Mouse (Mus musculus) intestine, embryonic 14.5 days (tissue): Measurements from ENCODE around the gene Plcb1. TPM values are rescaled to one million over a fixed set of nuclear protein-coding genes. Genes with fewer than 3 reads are reported as not detected.

ENCODE experiments used
- ATAC-seq: fragments of 200-750 bp; cut with Nextera tagmentation; replicated peaks from 2 replicates; pipeline ENCODE4 v1.8.0; 2017; ENCODE audit warnings: low read depth, moderate number of reproducible peaks, moderate TSS enrichment, moderate library complexity; ENCODE audit not compliant: low FRiP score, low TSS enrichment
- DNase-seq: peaks from one replicate; pipeline ENCODE4 v3.0.0-alpha.2; 2018; ENCODE audit warnings: low spot score
- H3K27ac ChIP-seq: fragments of 300-500 bp; sonication (generic); 2 replicates; pipeline ENCODE4 v1.5.1; 2014; ENCODE audit warnings: low read depth, mild to moderate bottlenecking, control low read depth
- H3K27me3 ChIP-seq: fragments of 300-500 bp; sonication (generic); replicated peaks from 2 replicates; pipeline ENCODE4 v1.6.1; 2014; ENCODE audit warnings: low read length, control low read depth; ENCODE audit not compliant: control insufficient read depth, insufficient read depth
- H3K36me3 ChIP-seq: fragments of 300-500 bp; sonication (generic); 2 replicates; pipeline ENCODE4 v1.6.1; 2014; ENCODE audit warnings: low read length, control low read depth; ENCODE audit not compliant: control insufficient read depth, insufficient read depth
- H3K4me1 ChIP-seq: fragments of 300-500 bp; sonication (generic); replicated peaks from 2 replicates; pipeline ENCODE4 v1.6.1; 2014; ENCODE audit warnings: low read length, control low read depth, mixed read lengths; ENCODE audit not compliant: control insufficient read depth, insufficient read depth
- H3K4me2 ChIP-seq: fragments of 300-500 bp; sonication (generic); 2 replicates; pipeline ENCODE4 v1.6.1; 2014; ENCODE audit warnings: low read length
- H3K4me3 ChIP-seq: fragments of 300-500 bp; sonication (generic); 2 replicates; pipeline ENCODE4 v1.5.1; 2014; ENCODE audit warnings: low read depth, low read length, control low read depth, mixed read lengths
- H3K9ac ChIP-seq: fragments of 300-500 bp; sonication (generic); 2 replicates; pipeline ENCODE4 v1.6.1; 2014; ENCODE audit warnings: mild to moderate bottlenecking, low read length
- H3K9me3 ChIP-seq: fragments of 300-500 bp; sonication (generic); 2 replicates; pipeline ENCODE4 v1.6.1; 2016; ENCODE audit warnings: low read length, control low read depth; ENCODE audit not compliant: control insufficient read depth
- whole genome bisulfite sequencing: fragments of 180-500 bp; shearing (Covaris S2); extraction: QIAGEN DNeasy Blood & Tissue Kit; methylation state at CpG from one replicate; pipeline ENCODE4 v1.1.7; 2014; 5-methylcytosine and 5-hydroxymethylcytosine counted together
- polyA plus RNA-seq: library from polyadenylated mRNA; unstranded; fragments of >200 nt; fragmentation: Nextera tagmentation; extraction: Ambion mirVana; gene quantifications from 2 replicates; pipeline ENCODE4 v1.2.1, GENCODE M21; 2014

Plcb1 gene
- polyA plus RNA-seq, 1 experiment from 2014 or later: 14.0 TPM

DNA sequence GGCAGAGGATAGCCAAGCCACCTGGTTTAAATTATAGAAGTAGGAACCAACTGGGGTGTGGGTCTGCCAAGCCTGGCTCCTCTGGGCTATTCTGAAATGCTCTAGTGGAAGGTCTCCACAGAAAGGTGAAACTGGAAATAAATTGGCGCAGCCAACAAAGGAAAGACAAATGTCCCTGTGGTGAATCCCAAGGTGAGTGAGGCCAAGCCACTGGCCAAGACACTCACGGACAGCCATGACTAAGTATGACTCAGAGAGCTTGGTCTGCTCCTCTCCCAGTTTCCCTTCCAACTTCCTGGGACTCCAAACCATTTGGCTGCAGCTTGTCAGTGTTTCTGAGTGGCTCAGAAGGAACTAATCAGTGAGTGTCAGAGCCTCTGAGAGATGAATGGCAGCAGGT, 126.7 kb downstream of the Plcb1 start:
- ATAC-seq: no peak
- Histone ChIP-seq H3K4me3 (no peak overlapping the region), H3K4me2 (no peak overlapping the region), H3K4me1 (no peaks in the 10 kb centered on the region), H3K9me3 (no peaks in the 10 kb centered on the region), H3K27ac (no peak overlapping the region), H3K27me3 (no peaks in the 10 kb centered on the region), H3K9ac (no peak overlapping the region), H3K36me3 (no peaks in the 10 kb centered on the region)
- 84% methylated on average over 2 of the region's 2 CpGs for WGBS
- DNase-seq: no peak

DNA sequence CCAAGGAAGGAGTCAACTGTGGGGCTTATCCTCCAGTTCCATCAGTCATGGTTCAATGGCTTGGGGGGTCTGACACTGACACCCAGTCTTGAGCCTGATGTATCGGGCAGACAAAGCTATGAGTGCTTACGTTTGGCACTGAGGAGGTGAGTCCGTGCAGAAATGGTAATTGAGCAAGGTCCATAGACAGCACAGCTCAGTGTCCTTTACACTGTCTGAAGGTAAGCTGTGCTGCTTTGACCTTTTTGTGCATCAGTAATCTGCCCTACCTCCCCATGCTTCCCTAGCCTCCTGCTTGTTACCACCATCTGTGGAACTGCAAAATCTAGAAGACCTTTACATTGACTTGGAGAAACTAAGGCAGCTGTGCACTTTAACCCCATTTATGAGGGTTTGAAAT, 127.7 kb downstream of the Plcb1 start:
- no peaks in the 10 kb centered on the region for H3K27me3 ChIP-seq
- no peaks in the 10 kb centered on the region for H3K4me1 ChIP-seq
- H3K36me3 ChIP-seq: no peaks in the 10 kb centered on the region
- WGBS: 88% methylated on average over 3 of the region's 3 CpGs
- no peak overlapping the region for H3K4me3 ChIP-seq
- no peak for DNase-seq
- H3K9me3 ChIP-seq: no peaks in the 10 kb centered on the region
- no peak for ATAC-seq
- H3K4me2 ChIP-seq: no peak overlapping the region
- no peak overlapping the region for H3K27ac ChIP-seq
- no peak overlapping the region for H3K9ac ChIP-seq

DNA sequence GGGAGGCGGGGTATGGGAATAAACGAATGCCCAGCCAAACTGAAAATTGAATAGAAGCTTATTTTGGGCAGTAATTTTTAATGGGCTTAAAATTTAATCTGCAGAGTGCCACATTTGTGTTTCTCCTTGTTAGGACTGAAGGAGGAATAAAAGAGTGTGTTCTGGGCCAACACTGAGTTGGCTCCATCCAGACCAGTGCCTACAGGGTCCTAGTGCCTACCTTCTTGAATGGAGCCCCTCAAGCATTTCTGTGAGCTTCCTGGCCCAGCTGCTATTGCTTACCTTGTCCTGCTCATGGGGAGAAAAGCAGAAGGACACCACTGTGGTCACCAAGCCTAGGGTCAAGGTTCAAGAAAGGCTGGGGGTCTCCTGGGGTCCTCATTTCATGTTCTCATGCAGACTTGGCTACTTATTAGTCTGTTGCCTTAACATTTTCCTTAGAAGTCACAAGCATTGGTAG, 128.3 kb downstream of the Plcb1 start:
- no peak overlapping the region for H3K27ac ChIP-seq
- H3K27me3 ChIP-seq: no peaks in the 10 kb centered on the region
- H3K36me3 ChIP-seq: no peaks in the 10 kb centered on the region
- DNase-seq (no peak), ATAC-seq (no peak)
- H3K4me1 ChIP-seq: no peaks in the 10 kb centered on the region
- no peak overlapping the region for H3K9ac ChIP-seq
- no peak overlapping the region for H3K4me3 ChIP-seq
- no peak overlapping the region for H3K4me2 ChIP-seq
- no peaks in the 10 kb centered on the region for H3K9me3 ChIP-seq
- 86% methylated on average over 2 of the region's 2 CpGs for WGBS

DNA sequence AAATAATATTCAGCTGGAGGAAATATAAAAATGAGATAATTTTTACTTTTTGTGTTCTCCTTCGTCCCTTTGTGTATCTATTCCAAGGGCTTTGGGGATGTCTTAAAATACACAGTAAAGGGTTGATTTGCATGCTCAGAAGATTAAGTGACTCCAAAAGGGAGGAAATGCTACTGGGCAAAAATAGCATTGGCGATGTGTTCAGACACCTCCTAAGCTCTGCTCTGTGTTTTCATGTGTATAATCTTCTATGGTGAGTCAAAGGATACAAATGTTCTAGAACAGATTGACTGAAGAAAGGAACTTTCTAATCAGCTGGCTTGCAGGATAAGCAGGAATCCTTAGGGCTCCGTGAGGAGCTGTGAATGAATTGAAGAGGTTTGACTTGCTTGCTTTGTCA, 129.2 kb downstream of the Plcb1 start:
- H3K27me3 ChIP-seq: no peaks in the 10 kb centered on the region
- ATAC-seq: no peak
- 75% methylated on average over 3 of the region's 3 CpGs for WGBS

DNA sequence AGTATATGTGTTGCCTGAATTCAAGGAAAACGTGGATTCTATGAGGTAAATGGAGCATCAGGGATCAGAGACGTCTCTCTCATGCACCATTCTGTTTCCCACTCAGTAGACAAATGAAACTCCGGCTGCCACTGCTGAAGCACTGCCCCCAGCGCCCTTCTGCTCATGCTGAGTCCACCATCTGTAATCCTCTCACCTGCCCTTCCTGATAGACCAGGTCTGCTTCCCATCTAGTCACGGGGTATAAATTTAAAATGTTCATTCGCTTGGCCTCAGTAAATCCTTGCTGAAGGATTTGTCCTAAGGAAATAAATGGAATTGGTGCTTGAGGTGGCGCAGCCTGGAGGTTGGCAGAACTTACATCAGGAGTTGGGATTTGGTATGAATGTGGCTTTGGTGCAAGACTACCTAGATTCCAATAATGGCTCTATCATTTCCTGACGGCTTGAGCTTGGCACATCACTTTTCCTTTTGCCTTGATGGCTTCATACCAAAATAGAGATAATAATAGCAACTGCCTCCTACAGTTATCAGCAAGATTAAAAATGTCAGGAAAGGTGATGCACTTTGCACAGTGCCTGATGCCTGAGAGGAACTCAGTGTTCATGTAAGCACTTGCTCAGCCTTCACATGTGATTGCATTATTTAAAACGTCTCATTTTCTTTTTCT, 134.9 kb downstream of the Plcb1 start:
- no peak overlapping the region for H3K9ac ChIP-seq
- 85% methylated on average over 9 of the region's 9 CpGs for WGBS
- H3K4me3 ChIP-seq: no peak overlapping the region
- ATAC-seq (no peak), DNase-seq (no peak)
- no peak overlapping the region for H3K4me2 ChIP-seq
- no peaks in the 10 kb centered on the region for H3K36me3 ChIP-seq
- H3K27ac ChIP-seq: no peak overlapping the region
- no peaks in the 10 kb centered on the region for H3K27me3 ChIP-seq
- H3K9me3 ChIP-seq: no peaks in the 10 kb centered on the region
- H3K4me1 ChIP-seq: no peaks in the 10 kb centered on the region

More for the DNA sequence above, 129.2 kb downstream of the Plcb1 start:
- H3K27ac ChIP-seq: no peak overlapping the region
- H3K4me3 ChIP-seq: no peak overlapping the region
- H3K9ac ChIP-seq: no peak overlapping the region
- no peaks in the 10 kb centered on the region for H3K36me3 ChIP-seq
- H3K9me3 ChIP-seq: no peaks in the 10 kb centered on the region
- no peaks in the 10 kb centered on the region for H3K4me1 ChIP-seq
- DNase-seq: no peak
- H3K4me2 ChIP-seq: no peak overlapping the region

DNA sequence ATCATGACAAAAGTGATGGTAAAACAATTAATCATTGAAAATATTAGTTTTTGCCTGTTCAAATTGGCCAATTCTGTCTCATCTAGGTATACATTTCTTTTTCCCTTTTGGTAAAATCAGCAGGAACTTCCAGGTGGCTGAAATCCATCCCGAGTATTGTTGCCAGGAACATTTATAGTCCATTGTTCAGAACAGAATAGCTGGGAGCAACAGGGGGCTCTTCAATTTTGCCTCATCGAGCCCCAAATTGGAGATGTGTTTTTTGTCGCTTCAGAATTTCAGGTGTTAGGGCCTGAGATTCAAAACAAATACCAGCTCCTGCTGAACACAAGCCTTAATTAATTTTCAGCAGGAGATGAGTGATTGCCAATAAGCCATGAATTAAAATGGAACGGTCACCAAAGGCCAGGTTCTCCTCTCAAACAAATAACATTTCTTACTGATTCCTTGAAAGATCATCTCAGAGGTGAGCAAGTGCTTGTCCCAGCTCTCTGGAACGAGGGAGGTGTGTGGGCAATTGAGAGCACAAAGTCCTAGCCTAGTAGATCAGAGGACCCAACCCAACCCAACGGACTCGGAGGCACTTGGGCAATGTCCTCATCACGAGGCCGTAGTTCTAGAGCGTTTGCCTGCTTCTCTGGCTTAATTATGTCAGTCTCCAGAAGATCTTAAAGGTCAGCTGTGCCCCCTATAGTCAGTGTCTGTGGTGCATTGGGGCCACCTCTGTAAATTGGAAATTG, 136.9 kb downstream of the Plcb1 start:
- Histone ChIP-seq H3K36me3 (no peaks in the 10 kb centered on the region), H3K4me2 (no peak overlapping the region), H3K27ac (no peak overlapping the region), H3K9ac (no peak overlapping the region), H3K9me3 (no peaks in the 10 kb centered on the region), H3K27me3 (no peaks in the 10 kb centered on the region), H3K4me3 (no peak overlapping the region), H3K4me1 (no peaks in the 10 kb centered on the region)
- DNase-seq (no peak), ATAC-seq (no peak)
- 83% methylated on average over 10 of the region's 10 CpGs for WGBS

DNA sequence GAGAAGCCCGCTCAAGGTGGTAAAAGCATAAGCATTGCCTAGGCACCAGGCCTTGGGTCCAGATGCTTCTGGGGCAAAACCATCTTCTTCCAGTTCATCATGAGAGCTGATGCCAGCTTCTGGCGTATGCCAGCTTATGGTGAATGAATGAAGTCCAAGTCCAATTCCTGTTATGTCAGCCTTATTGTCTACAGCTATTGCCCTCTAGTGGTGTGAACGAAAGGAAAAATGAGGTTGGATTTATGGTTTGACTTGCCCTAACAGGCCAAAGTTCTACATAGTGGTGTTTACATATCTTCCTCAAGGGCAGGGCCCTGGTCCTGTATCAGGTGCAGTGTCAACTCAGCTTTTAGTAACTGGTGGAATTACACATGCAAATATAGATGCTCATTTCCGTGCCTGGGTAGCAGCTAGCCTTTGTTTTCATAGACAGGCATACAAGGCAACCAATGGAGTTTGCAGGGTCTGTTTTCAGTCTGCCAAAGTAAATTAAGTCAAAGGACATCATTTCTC, 138.3 kb downstream of the Plcb1 start:
- no peak overlapping the region for H3K4me2 ChIP-seq
- H3K9me3 ChIP-seq: no peaks in the 10 kb centered on the region
- no peaks in the 10 kb centered on the region for H3K4me1 ChIP-seq
- DNase-seq: no peak
- no peaks in the 10 kb centered on the region for H3K27me3 ChIP-seq
- H3K4me3 ChIP-seq: no peak overlapping the region
- no peak overlapping the region for H3K9ac ChIP-seq
- H3K36me3 ChIP-seq: no peaks in the 10 kb centered on the region
- 90% methylated on average over 4 of the region's 4 CpGs for WGBS
- no peak for ATAC-seq
- H3K27ac ChIP-seq: no peak overlapping the region

DNA sequence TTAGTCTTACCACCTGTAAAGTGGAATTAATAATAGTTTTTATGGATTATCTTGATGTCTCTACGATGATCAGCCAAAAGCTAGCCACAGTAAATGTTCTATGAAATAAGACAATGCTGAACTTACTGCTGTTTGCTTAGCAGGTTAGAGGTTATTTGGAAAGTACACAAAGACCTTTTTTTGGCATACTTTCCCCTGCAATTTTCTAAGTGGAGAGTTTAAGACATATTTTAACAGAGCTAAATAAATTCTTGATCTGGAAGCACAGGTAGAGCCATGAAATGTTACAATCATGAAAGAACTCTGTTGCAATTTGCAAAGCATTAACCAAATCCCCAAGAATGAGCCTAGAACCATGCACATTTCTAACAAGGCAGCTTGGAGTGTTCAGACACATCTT, 140.4 kb downstream of the Plcb1 start:
- Histone ChIP-seq H3K9ac (no peak overlapping the region), H3K4me1 (no peaks in the 10 kb centered on the region), H3K4me3 (no peak overlapping the region), H3K36me3 (no peaks in the 10 kb centered on the region), H3K4me2 (no peak overlapping the region), H3K27ac (no peak overlapping the region), H3K27me3 (no peaks in the 10 kb centered on the region), H3K9me3 (no peaks in the 10 kb centered on the region)
- ATAC-seq (no peak), DNase-seq (no peak)
- 74% methylated on average over 1 of the region's 1 CpGs for WGBS
